ENCODE assay signal across 8 mouse cellular contexts in genomic region chrX:12761259-12761625, GRCm38 (mm10). TPM values are rescaled to one million over a fixed set of nuclear protein-coding genes. Genes with fewer than 3 reads are reported as not detected.
DNase-seq lines count a peak whose midpoint lies in the region; ATAC-seq and TF ChIP-seq lines count a peak whose summit lies in the region.

No protein-coding gene starts in this region.

- peak overlapping the region; percentile 56 for H3K4me3 ChIP-seq in lung, postnatal 0 days (ENCODE audit: low read depth, low read length)
- peak overlapping the region; percentile 54 for H3K4me3 ChIP-seq in macrophage (ENCODE audit: inconsistent target)

- 3% methylated on average over 10 of the region's 25 CpGs for WGBS in lung, postnatal 0 days
- 11% methylated on average over 13 of the region's 25 CpGs for WGBS in macrophage (ENCODE audit: missing documents)

- H3K27me3 ChIP-seq in lung, postnatal 0 days (replicated peaks; ENCODE audit: insufficient read depth, low read length): no peaks in the 10 kb centered on the region

- H3K36me3 ChIP-seq in lung, postnatal 0 days (ENCODE audit: insufficient read depth, low read length): no peaks in the 10 kb centered on the region
- no peaks in the 10 kb centered on the region for H3K36me3 ChIP-seq in macrophage (ENCODE audit: inconsistent target)

- H3K79me2 ChIP-seq in macrophage (ENCODE audit: inconsistent target): peaks cover 46% of the 10 kb centered on the region

- H3K9me3 ChIP-seq in lung, postnatal 0 days (ENCODE audit: low read length): no peaks in the 10 kb centered on the region

- no peak; the same call in 1 of the 2 replicates for ATAC-seq in lung, postnatal 0 days

- H3K4me2 ChIP-seq in lung, postnatal 0 days (replicated peaks; ENCODE audit: low read depth, low read length): peak overlapping the region; percentile 52

- H3K27ac ChIP-seq in lung, postnatal 0 days (ENCODE audit: low read length): peak overlapping the region; percentile 95
- peak overlapping the region; percentile 37 for H3K27ac ChIP-seq in macrophage

- no peak for TF ChIP-seq CTCF in lung, postnatal 0 days (IDR thresholded peaks at IDR 0.05)

- DNase-seq in embryo, embryonic 10.5 days (ENCODE audit: low spot score): peak; percentile 45
- DNase-seq in embryo, embryonic 9.5 days (ENCODE audit: extremely low spot score): no peak
- peak; percentile 27 for DNase-seq in lung, postnatal 0 days (ENCODE audit: low spot score)
- no peak for DNase-seq in lung, postnatal 25 days (ENCODE audit: low spot score)
- DNase-seq in frontal cortex, postnatal 14 days (ENCODE audit: low spot score in 2 of 2): peak; percentile 10 to 21
- no peak for DNase-seq in thymus, postnatal 0 days (ENCODE audit: low spot score)
- no peak for DNase-seq in retina, embryonic 14.5 days (ENCODE audit: low spot score)

- peak overlapping the region; percentile 52 for H3K9ac ChIP-seq in lung, postnatal 0 days (replicated peaks; ENCODE audit: low read depth)

- no peak for TF ChIP-seq EP300 in lung, postnatal 0 days (IDR thresholded peaks at IDR 0.05)

- no peaks in the 10 kb centered on the region for H3K4me1 ChIP-seq in lung, postnatal 0 days (ENCODE audit: insufficient read depth, low read depth, low read length)

RNA-seq across cellular contexts. Expression of gene Med14, which starts 0.6 kb away (rescaled TPM):
- 5.3 TPM in 2 replicates for polyA plus RNA-seq in lung, postnatal 0 days (2015; fragmentation: Nextera tagmentation; extraction: Ambion mirVana)
- total RNA-seq in macrophage (2018; cell fraction: chromatin; rRNA removed): 10 to 100 TPM; 22.0 to 52.7 (median 41.9) TPM
- total RNA-seq in macrophage (2018; cell fraction: cytosol; rRNA removed): 10 to 100 TPM in 11 of 26 experiments, 1 to 10 TPM in 15; 7.4 to 13.4 (median 9.7) TPM
- 10 to 100 TPM; 12.0 to 41.4 (median 20.1) TPM for total RNA-seq in macrophage (2018; cell fraction: nucleus; rRNA removed)
- polyA plus RNA-seq in macrophage (2018): 8.5 to 9.5 TPM (median 8.9 TPM) in 3 replicates
- 15.3 and 15.6 TPM in 2 replicates for polyA plus RNA-seq in thymus, postnatal 0 days (2015; fragmentation: Nextera tagmentation; extraction: Ambion mirVana)

Comparison
In these comparisons a context has a peak if more than half of its experiments do, and no peak if none do; other contexts are left out.
1. DNase-seq: peak in embryo, embryonic 10.5 days (single experiment), lung, postnatal 0 days (single experiment) and frontal cortex, postnatal 14 days (2 of 2); none in embryo, embryonic 9.5 days (single experiment), lung, postnatal 25 days (single experiment), thymus, postnatal 0 days (single experiment) and retina, embryonic 14.5 days (single experiment).